Mouse (Mus musculus): Measurements from ENCODE around the gene Bco2. TPM values are rescaled to one million over a fixed set of nuclear protein-coding genes. Genes with fewer than 3 reads are reported as not detected.

The Bco2 gene
- polyA plus RNA-seq, 2 experiments = 0.28 to 0.33 TPM

DNA sequence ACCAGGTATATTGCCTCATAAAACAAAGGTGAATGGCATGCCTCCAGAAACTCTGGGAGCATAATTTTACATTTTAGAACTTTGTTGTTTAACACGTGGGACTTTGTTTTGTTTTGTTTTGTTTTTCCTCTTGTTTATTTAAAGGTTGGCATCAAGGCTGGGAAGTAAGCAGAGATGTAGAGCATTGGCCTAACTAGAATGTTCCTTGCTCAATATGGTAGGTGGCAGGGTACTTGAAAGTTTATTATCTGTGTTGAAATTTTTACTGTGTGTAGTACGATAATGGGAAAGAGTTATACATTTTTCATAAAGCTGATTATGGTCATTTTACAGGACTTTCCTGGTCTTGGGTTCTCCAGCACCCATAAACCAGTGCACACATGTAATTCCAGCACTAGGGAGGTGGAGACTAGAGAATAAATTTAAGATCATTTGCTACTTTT is 7.0 kb upstream of the Bco2 start:
- DNase-seq (ENCODE audit: low read depth in 3 of 3, low spot score in 3 of 3) (no peak), ATAC-seq (ENCODE audit: insufficient read depth) (no peak)
- H3K27me3 ChIP-seq (ENCODE audit: control insufficient read depth, insufficient read depth, low read length) = no peaks in the 10 kb centered on the region
- TF ChIP-seq CTCF (IDR thresholded peaks at IDR 0.05; ENCODE audit: low read depth) (no peak), EP300 (IDR thresholded peaks at IDR 0.05; ENCODE audit: low read depth) (no peak)
- no peaks in the 10 kb centered on the region for H3K36me3 ChIP-seq (replicated peaks; ENCODE audit: control insufficient read depth, insufficient read depth, low read depth)
- H3K4me3 ChIP-seq (ENCODE audit: insufficient read depth in 1 of 2, low read depth in 2 of 2, low read length in 2 of 2) = no peak overlapping the region
- H3K9me3 ChIP-seq (ENCODE audit: control insufficient read depth, low read length) = no peaks in the 10 kb centered on the region
- H3K4me2 ChIP-seq (ENCODE audit: low read depth) = no peak overlapping the region
- H3K27ac ChIP-seq = no peak overlapping the region
- WGBS (ENCODE audit: insufficient replicate concordance) = 65% methylated on average over 2 of the region's 2 CpGs
- H3K9ac ChIP-seq (replicated peaks) = no peak overlapping the region
- peaks cover 0 to 2% of the 10 kb centered on the region in 2 experiments; a peak in 1 of 4 replicates for H3K4me1 ChIP-seq (replicated peaks; ENCODE audit: control insufficient read depth in 2 of 2, insufficient read depth in 2 of 2, low read length in 1 of 2)

DNA sequence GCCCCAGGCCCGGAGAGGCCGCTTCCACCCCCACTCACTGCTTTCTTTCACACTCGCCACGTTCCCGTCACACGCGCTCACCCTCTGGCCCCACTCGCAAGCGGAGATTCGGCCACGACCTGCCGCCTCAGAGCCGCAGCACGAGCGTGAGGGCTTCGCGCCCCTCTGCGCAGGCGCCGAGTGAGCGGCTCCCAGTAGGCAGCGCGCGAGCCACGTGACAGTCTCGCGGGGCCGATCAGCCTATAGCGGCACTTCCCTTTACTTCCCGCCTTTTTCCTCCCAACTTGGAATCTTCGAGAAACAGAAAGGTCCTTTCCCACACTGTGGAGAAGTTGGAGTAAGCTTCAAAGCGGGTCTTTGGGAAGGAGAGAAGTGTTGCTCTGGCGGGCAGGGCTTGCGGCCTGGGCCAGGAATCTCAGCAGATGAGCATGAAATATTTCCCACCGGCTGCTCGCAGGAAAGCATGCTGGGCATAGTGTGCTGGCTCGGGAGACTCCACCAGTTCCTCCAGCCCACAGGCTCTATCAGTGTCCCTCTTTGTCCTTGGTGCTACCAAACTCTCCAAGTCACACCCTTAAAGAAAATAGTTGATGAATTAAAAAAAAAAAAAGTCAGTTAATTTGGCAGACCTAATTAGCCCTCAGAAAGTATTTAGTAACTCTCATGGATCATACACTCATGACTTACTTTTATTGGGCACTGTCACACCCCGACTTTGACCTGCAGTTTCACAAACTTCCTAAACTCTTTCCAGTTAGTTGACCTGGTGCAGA is 6.3 kb upstream of the Bco2 start, which contains the start of gene Tex12:
Gene Tex12, minus strand, starts transcription at position 181 of the 773 bp plus-strand sequence.
- Histone ChIP-seq H3K27ac (no peak within 1 kb of the TSS), H3K36me3 (replicated peaks; ENCODE audit: control insufficient read depth, insufficient read depth, low read depth) (no peaks in the 10 kb centered on the region), H3K4me2 (ENCODE audit: low read depth) (no peak within 1 kb of the TSS), H3K9me3 (ENCODE audit: control insufficient read depth, low read length) (no peaks in the 10 kb centered on the region), H3K4me3 (ENCODE audit: insufficient read depth in 1 of 2, low read depth in 2 of 2, low read length in 2 of 2) (no peak within 1 kb of the TSS), H3K27me3 (ENCODE audit: control insufficient read depth, insufficient read depth, low read length) (no peaks in the 10 kb centered on the region), H3K4me1 (replicated peaks; ENCODE audit: control insufficient read depth in 2 of 2, insufficient read depth in 2 of 2, low read length in 1 of 2) (peaks cover 0 to 2% of the 10 kb centered on the region in 2 experiments; a peak in 1 of 4 replicates), H3K9ac (replicated peaks) (no peak within 1 kb of the TSS)
- WGBS (ENCODE audit: insufficient replicate concordance) = 80% methylated on average over 38 of the region's 38 CpGs
- no peak for TF ChIP-seq CTCF (IDR thresholded peaks at IDR 0.05; ENCODE audit: low read depth)
- no peak for TF ChIP-seq EP300 (IDR thresholded peaks at IDR 0.05; ENCODE audit: low read depth)
- no peak for ATAC-seq (ENCODE audit: insufficient read depth)
- DNase-seq (ENCODE audit: low read depth in 3 of 3, low spot score in 3 of 3) = no peak

DNA sequence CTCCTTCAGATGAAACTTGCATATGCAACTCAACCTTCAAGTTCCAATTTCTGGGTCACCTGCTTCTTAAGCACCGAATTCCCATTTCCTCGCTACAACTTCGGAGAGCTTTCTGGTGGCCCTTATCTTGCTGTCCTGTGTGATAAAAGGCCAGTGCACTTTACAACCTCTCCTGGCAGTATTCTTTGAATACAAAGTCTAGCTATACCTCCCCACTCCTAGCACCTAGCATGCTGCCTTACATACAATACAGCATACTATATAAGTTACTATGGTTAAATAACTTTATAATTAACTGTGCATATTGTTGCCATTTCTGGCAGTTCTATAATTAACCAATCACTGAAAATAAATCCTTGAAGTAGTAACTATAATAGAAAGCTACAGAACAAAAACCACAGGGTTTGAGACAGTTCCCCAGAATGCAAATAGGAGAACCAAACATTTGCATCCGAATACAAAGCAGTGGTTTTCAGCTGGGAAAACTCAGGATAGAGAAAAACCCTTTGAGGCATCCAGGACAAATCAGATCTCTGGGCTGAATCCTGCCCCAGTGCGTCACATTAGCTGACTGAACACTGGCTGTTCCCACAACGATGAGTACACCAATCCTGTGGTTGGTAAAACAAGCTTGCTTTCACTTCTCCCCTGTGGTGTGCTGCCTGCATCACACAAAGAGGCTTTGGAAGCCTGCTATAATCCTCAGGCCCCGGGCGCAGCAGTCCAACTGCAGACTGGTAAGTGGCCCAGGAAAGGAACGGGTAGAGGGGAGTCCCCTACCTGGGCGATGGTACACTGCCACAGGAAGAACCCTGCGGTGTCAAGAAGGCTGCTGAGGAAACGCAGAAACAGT is 514 bp downstream of the Bco2 start, which contains the start of gene Il18:
Gene Il18, plus strand, starts transcription at position 587 of the 853 bp plus-strand sequence.
- 28% methylated on average over 12 of the region's 12 CpGs for WGBS (ENCODE audit: insufficient replicate concordance)

DNA sequence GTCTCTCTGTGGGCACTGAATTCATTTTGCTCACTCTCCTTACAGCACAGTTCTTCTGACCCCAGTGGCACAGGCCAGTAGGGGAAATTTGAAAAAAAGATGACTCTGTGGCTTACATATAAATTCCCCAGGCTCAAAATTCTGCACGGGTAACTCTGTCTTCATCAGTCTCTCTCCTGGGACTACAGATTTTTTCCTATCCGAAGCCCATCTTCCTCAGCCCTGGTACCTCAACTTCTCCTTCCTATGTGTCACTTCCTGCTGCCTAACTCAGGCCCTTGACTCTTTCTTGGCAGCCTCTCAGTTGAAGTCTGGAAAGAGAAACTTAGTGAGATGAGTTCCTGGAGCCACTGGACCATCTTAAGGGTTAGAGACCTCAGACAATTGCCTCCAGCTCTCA is 1.4 kb downstream of the Bco2 start:
- no peak for ATAC-seq (ENCODE audit: insufficient read depth)

More for the DNA sequence above, 514 bp downstream of the Bco2 start, which contains the start of gene Il18:
- Histone ChIP-seq H3K27ac (no peak within 1 kb of the TSS), H3K4me1 (replicated peaks; ENCODE audit: control insufficient read depth in 2 of 2, insufficient read depth in 2 of 2, low read length in 1 of 2) (no peaks in the 10 kb centered on the region), H3K27me3 (ENCODE audit: control insufficient read depth, insufficient read depth, low read length) (no peaks in the 10 kb centered on the region), H3K9ac (replicated peaks) (no peak within 1 kb of the TSS), H3K36me3 (replicated peaks; ENCODE audit: control insufficient read depth, insufficient read depth, low read depth) (no peaks in the 10 kb centered on the region), H3K9me3 (ENCODE audit: control insufficient read depth, low read length) (no peaks in the 10 kb centered on the region), H3K4me2 (ENCODE audit: low read depth) (no peak within 1 kb of the TSS), H3K4me3 (ENCODE audit: insufficient read depth in 1 of 2, low read depth in 2 of 2, low read length in 2 of 2) (no peak within 1 kb of the TSS)
- TF ChIP-seq EP300 (IDR thresholded peaks at IDR 0.05; ENCODE audit: low read depth) = no peak
- no peak for TF ChIP-seq CTCF (IDR thresholded peaks at IDR 0.05; ENCODE audit: low read depth)
- ATAC-seq (ENCODE audit: insufficient read depth) = no peak
- DNase-seq (ENCODE audit: low read depth in 3 of 3, low spot score in 3 of 3) = no peak

DNA sequence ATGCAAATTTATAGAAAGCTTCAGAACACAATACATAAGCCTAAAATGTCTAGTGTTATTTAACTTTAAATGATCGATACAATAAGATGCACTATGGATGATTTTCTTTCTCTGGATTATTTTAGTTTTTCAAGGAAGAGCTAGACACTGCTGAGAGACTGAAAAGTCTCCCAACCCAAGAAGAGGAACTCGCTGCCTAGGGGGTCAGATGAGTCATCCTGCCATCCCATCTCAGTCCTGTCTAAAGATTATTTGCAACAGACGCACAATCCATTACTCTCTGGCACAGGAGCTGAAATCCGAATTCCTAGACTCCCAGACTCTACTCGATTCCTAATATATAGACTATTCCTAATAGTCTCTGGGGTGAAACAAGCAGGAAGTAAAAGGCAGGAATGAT is 2.8 kb downstream of the Bco2 start:
- DNase-seq (ENCODE audit: low read depth in 3 of 3, low spot score in 3 of 3) (no peak), ATAC-seq (ENCODE audit: insufficient read depth) (no peak)
- Histone ChIP-seq H3K9me3 (ENCODE audit: control insufficient read depth, low read length) (no peaks in the 10 kb centered on the region), H3K4me1 (replicated peaks; ENCODE audit: control insufficient read depth in 2 of 2, insufficient read depth in 2 of 2, low read length in 1 of 2) (no peaks in the 10 kb centered on the region), H3K4me2 (ENCODE audit: low read depth) (no peak overlapping the region), H3K36me3 (replicated peaks; ENCODE audit: control insufficient read depth, insufficient read depth, low read depth) (no peaks in the 10 kb centered on the region), H3K27me3 (ENCODE audit: control insufficient read depth, insufficient read depth, low read length) (no peaks in the 10 kb centered on the region), H3K4me3 (ENCODE audit: insufficient read depth in 1 of 2, low read depth in 2 of 2, low read length in 2 of 2) (no peak overlapping the region), H3K27ac (no peak overlapping the region), H3K9ac (replicated peaks) (no peak overlapping the region)
- TF ChIP-seq EP300 (IDR thresholded peaks at IDR 0.05; ENCODE audit: low read depth) = no peak
- TF ChIP-seq CTCF (IDR thresholded peaks at IDR 0.05; ENCODE audit: low read depth) = no peak
- WGBS (ENCODE audit: insufficient replicate concordance) = 46% methylated on average over 5 of the region's 5 CpGs

More for the DNA sequence above, 1.4 kb downstream of the Bco2 start:
- Histone ChIP-seq H3K9ac (replicated peaks) (no peak overlapping the region), H3K27ac (no peak overlapping the region), H3K4me3 (ENCODE audit: insufficient read depth in 1 of 2, low read depth in 2 of 2, low read length in 2 of 2) (no peak overlapping the region), H3K4me2 (ENCODE audit: low read depth) (no peak overlapping the region), H3K27me3 (ENCODE audit: control insufficient read depth, insufficient read depth, low read length) (no peaks in the 10 kb centered on the region), H3K4me1 (replicated peaks; ENCODE audit: control insufficient read depth in 2 of 2, insufficient read depth in 2 of 2, low read length in 1 of 2) (no peaks in the 10 kb centered on the region), H3K9me3 (ENCODE audit: control insufficient read depth, low read length) (no peaks in the 10 kb centered on the region), H3K36me3 (replicated peaks; ENCODE audit: control insufficient read depth, insufficient read depth, low read depth) (no peaks in the 10 kb centered on the region)
- WGBS (ENCODE audit: insufficient replicate concordance) = 29% methylated on average over 2 of the region's 2 CpGs
- DNase-seq (ENCODE audit: low read depth in 3 of 3, low spot score in 3 of 3) = no peak
- TF ChIP-seq CTCF (IDR thresholded peaks at IDR 0.05; ENCODE audit: low read depth) (no peak), EP300 (IDR thresholded peaks at IDR 0.05; ENCODE audit: low read depth) (no peak)

All from liver, embryonic 14.5 days (tissue).